Mouse (Mus musculus): ENCODE measurements around the gene Calr. TPM values are rescaled to one million over a fixed set of nuclear protein-coding genes. Genes with fewer than 3 reads are reported as not detected.
A peak's percentile ranks its signal among the peaks of the same experiment; 100 is the strongest.

Calr gene
- polyA plus RNA-seq, 1 experiment = 475 TPM

DNA sequence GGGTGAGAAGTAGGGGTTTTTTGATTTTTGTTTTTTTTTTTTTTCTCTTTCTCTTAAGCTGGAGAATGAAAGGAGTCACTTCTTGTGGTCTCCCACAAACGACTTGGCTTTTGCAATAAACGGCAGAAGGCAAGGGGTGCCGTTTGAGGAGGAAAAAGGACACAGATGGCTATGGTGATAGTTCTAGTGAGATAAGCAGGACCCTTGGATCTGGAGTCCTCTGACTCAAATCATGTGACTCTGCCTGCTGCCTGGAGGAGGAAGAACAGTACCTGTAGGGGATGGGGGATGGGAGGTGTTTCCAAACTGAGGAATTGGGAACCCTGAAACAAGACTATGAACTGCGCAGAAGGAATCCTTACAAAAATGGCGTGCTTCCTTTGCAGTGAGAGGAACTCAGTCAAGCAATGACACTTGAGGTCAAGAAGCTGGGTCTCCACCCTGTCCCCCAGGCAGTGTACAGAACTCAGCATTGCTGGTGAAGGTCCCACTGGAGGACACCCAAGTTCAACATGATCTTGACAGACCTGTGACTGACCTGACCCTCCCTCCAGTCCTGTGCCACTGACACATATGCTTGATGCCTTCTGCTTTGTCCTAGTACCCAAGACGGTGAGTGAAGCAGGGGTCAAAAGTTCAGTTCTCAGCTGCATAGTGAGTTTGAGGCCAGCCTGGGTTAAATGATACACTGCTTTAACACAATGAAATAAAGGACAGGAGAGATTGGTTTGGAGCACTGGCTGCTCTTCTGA, 1.1 kb upstream of the Calr start:
- WGBS = 3% methylated on average over 6 of the region's 6 CpGs
- TF ChIP-seq POLR2A (IDR thresholded peaks at IDR 0.05; ENCODE audit: borderline replicate concordance, control insufficient read depth, low read depth, low read length) (no peak), CTCF (IDR thresholded peaks at IDR 0.05; ENCODE audit: control insufficient read depth, insufficient read depth, low read length) (no peak)

GRCm38 (mm10) chr8:84846094-84846721, 526 bp downstream of the Calr start:
- under 1% methylated on average over 30 of the region's 30 CpGs for WGBS

More for the DNA sequence above, 1.1 kb upstream of the Calr start:
- Histone ChIP-seq H3K4me3 (replicated peaks; ENCODE audit: control insufficient read depth, low read depth, low read length) (peak overlapping the region; percentile 2), H3K27ac (ENCODE audit: control insufficient read depth, insufficient read depth, low read depth, low read length, poor library complexity) (peak overlapping the region; percentile 94), H3K4me1 (ENCODE audit: control insufficient read depth, insufficient read depth, low read length) (peaks cover 4% of the 10 kb centered on the region; the same call in 1 of the 2 replicates)

GRCm38 (mm10) chr8:84845355-84846093, 1.2 kb downstream of the Calr start:
- 6% methylated on average over 12 of the region's 12 CpGs for WGBS
- Histone ChIP-seq H3K4me1 (ENCODE audit: control insufficient read depth, insufficient read depth, low read length) (peaks cover 4% of the 10 kb centered on the region; the same call in 1 of the 2 replicates), H3K27ac (ENCODE audit: control insufficient read depth, insufficient read depth, low read depth, low read length, poor library complexity) (no peak overlapping the region), H3K4me3 (replicated peaks; ENCODE audit: control insufficient read depth, low read depth, low read length) (peak overlapping the region; percentile 89)
- TF ChIP-seq POLR2A (IDR thresholded peaks at IDR 0.05; ENCODE audit: borderline replicate concordance, control insufficient read depth, low read depth, low read length) = no peak
- peak; percentile 51; the same call in 1 of the 2 replicates for TF ChIP-seq CTCF (IDR thresholded peaks at IDR 0.05; ENCODE audit: control insufficient read depth, insufficient read depth, low read length)

More at GRCm38 (mm10) chr8:84846094-84846721, 526 bp downstream of the Calr start:
- H3K4me3 ChIP-seq (replicated peaks; ENCODE audit: control insufficient read depth, low read depth, low read length) = peak overlapping the region; percentile 89
- TF ChIP-seq POLR2A (IDR thresholded peaks at IDR 0.05; ENCODE audit: borderline replicate concordance, control insufficient read depth, low read depth, low read length) = no peak
- peak overlapping the region; percentile 90 for H3K27ac ChIP-seq (ENCODE audit: control insufficient read depth, insufficient read depth, low read depth, low read length, poor library complexity)
- peaks cover 4% of the 10 kb centered on the region; the same call in 1 of the 2 replicates for H3K4me1 ChIP-seq (ENCODE audit: control insufficient read depth, insufficient read depth, low read length)

GRCm38 (mm10) chr8:84844397-84845070, 2.2 kb downstream of the Calr start:
- TF ChIP-seq CTCF (IDR thresholded peaks at IDR 0.05; ENCODE audit: control insufficient read depth, insufficient read depth, low read length) (no peak), POLR2A (IDR thresholded peaks at IDR 0.05; ENCODE audit: borderline replicate concordance, control insufficient read depth, low read depth, low read length) (no peak)
- 63% methylated on average over 9 of the region's 9 CpGs for WGBS
- Histone ChIP-seq H3K4me1 (ENCODE audit: control insufficient read depth, insufficient read depth, low read length) (peaks cover 4% of the 10 kb centered on the region; the same call in 1 of the 2 replicates), H3K4me3 (replicated peaks; ENCODE audit: control insufficient read depth, low read depth, low read length) (peak overlapping the region; percentile 3), H3K27ac (ENCODE audit: control insufficient read depth, insufficient read depth, low read depth, low read length, poor library complexity) (no peak overlapping the region)

- 71% methylated on average over 1 of the region's 1 CpGs for WGBS
- no peak for TF ChIP-seq POLR2A (IDR thresholded peaks at IDR 0.05; ENCODE audit: borderline replicate concordance, control insufficient read depth, low read depth, low read length)
- TF ChIP-seq CTCF (IDR thresholded peaks at IDR 0.05; ENCODE audit: control insufficient read depth, insufficient read depth, low read length) = no peak
- Histone ChIP-seq H3K27ac (ENCODE audit: control insufficient read depth, insufficient read depth, low read depth, low read length, poor library complexity) (no peak overlapping the region), H3K4me3 (replicated peaks; ENCODE audit: control insufficient read depth, low read depth, low read length) (no peak overlapping the region), H3K4me1 (ENCODE audit: control insufficient read depth, insufficient read depth, low read length) (no peaks in the 10 kb centered on the region; the same call in 1 of the 2 replicates)
These were observed 5.2 kb downstream of the Calr start for GRCm38 (mm10) chr8:84841514-84841913.

DNA sequence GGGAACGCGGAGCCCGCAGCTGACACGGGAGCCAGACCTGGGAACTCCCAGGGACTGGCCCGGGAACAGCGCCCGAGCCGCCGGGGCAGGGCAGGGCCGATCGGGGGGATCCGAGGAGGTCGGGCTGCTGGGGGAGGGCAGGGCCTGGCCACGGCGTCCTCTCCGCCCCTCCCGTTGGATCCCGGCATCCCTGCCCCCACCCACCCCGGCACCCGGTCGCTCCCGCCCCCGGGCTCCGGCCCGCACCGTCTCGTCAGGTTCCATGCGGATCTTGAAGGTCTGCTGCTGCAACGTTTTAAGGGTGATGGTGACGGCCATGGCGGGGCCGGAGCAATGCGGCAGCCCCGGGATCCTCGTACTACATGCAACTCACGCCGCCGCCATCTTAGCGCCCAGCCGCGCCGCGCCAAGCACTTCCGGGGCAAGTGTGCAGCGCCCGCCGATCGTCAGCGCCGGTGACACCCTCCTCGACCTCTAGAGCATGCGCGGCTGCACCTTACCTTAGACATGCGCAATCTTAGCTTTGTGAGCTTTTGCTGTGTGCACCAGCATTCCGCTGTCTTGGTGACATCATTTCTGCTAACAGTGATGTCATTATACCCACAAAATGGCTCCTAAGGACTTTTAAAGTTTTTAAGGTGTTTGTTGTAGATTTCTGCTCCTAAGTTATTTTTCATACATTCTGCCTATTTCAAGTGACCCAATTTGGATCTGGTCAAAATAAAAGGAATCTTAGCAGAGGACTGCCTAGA, 6.3 kb downstream of the Calr start, which contains the start of gene Rad23a:
Rad23a (minus strand) TSS at position 418 of the 752 bp plus-strand sequence.
- WGBS = under 1% methylated on average over 55 of the region's 55 CpGs
- peak; percentile 11; the same call in 1 of the 2 replicates for TF ChIP-seq CTCF (IDR thresholded peaks at IDR 0.05; ENCODE audit: control insufficient read depth, insufficient read depth, low read length)
- TF ChIP-seq POLR2A (IDR thresholded peaks at IDR 0.05; ENCODE audit: borderline replicate concordance, control insufficient read depth, low read depth, low read length) = peak; percentile 92; the same call in 1 of the 2 replicates
- Histone ChIP-seq H3K4me3 (replicated peaks; ENCODE audit: control insufficient read depth, low read depth, low read length) (peak within 1 kb of the TSS; percentile 85), H3K27ac (ENCODE audit: control insufficient read depth, insufficient read depth, low read depth, low read length, poor library complexity) (peak within 1 kb of the TSS; percentile 71), H3K4me1 (ENCODE audit: control insufficient read depth, insufficient read depth, low read length) (no peaks in the 10 kb centered on the region; the same call in 1 of the 2 replicates)

- Histone ChIP-seq H3K27ac (ENCODE audit: control insufficient read depth, insufficient read depth, low read depth, low read length, poor library complexity) (peak overlapping the region; percentile 71), H3K4me3 (replicated peaks; ENCODE audit: control insufficient read depth, low read depth, low read length) (peak overlapping the region; percentile 85), H3K4me1 (ENCODE audit: control insufficient read depth, insufficient read depth, low read length) (no peaks in the 10 kb centered on the region; the same call in 1 of the 2 replicates)
- WGBS = under 1% methylated on average over 7 of the region's 7 CpGs
- TF ChIP-seq CTCF (IDR thresholded peaks at IDR 0.05; ENCODE audit: control insufficient read depth, insufficient read depth, low read length) (no peak), POLR2A (IDR thresholded peaks at IDR 0.05; ENCODE audit: borderline replicate concordance, control insufficient read depth, low read depth, low read length) (no peak)
These were observed 6.9 kb downstream of the Calr start for GRCm38 (mm10) chr8:84839875-84840247.

Data from bone marrow, adult 2 months (tissue).